Mouse (Mus musculus): Measurements from ENCODE around the gene Ldlrap1.

DNA sequence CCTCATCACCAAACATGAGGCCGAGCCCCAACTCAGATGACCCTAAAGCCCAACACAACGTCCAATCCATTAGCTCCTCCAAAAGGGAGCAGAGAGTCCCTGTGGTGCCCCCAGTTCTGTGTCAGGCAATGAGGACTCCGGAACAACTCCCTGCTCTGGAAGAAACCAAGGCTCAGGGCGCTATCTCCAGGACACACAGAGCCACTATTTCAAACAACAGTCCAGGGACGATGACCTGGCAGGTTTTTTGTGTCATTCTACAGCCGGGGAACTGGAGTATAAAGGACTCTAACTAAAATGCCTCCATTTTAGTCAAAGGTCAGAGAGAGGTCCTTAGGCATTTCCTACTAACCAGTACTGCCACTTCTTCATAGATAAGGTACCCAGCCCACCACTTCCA is 7.5 kb downstream of the Ldlrap1 start:
- TF ChIP-seq CTCF (IDR thresholded peaks at IDR 0.05): no peak
- no peak for TF ChIP-seq EP300 (IDR thresholded peaks at IDR 0.05; ENCODE audit: insufficient read depth, low read depth, low read length)
